In the genomic region with DNA sequence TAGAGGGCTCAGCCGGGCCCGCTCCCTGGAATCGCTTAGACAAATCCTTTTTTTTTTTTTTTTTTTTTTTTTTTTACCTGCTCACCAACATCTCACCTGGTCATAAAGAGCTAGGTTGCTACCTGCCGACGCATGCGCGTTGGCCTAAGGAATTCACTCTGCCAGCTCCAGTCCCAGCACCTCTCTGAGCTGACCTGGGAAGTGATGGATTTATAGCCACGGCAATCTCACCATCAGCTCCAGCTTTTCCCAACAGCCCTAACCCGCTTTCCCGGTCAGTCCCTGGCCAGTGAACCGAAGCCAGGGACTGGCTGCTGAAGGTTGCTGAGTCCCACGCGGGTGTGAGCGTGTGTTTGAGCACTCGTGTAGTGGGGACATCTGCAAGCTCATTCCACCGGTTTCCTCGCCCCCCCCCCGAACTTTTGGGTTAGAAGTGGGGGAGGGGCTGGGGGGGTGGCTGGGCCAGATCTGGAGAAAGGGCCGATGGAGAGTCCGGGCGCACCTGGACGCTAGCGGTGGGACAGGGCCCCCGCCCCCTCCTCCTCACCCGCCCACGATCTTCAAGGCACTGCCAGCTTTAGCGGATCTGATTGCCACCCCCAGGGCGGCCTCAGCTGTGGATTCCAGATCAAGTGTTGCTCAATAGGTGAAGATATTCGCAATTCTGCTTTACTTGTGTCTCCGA, we compare ENCODE assay signal across 9 mouse cellular contexts. TPM values are rescaled to one million over a fixed set of nuclear protein-coding genes. Genes with fewer than 3 reads are reported as not detected.
A peak's percentile ranks its signal among the peaks of the same experiment; 100 is the strongest.
DNase-seq lines count a peak whose midpoint lies in the region; ATAC-seq lines count a peak whose summit lies in the region.
"Had no signal": no experiment of that assay in that cellular context is flagged by ENCODE, and none has a peak within 500 bp of the region (broad histone marks: within the 10 kb centered on the region; RNA-seq: fewer than 3 reads in every experiment).

A gene (minus strand): TSS at position 181 of the 685 bp plus-strand sequence.

- no peak within 1 kb of the TSS for H3K4me2 ChIP-seq in forebrain, embryonic 12.5 days
- no peak within 1 kb of the TSS for H3K4me2 ChIP-seq in hindbrain, embryonic 11.5 days (replicated peaks; ENCODE audit: low read depth, low read length)
- 0 out of 2 replicates have a peak within 1 kb of the TSS, but pooled peaks have one; percentile 3 for H3K4me2 ChIP-seq in neural tube, embryonic 14.5 days (ENCODE audit: low read depth, low read length)
- no peak within 1 kb of the TSS for H3K4me2 ChIP-seq in heart, embryonic 12.5 days
- H3K4me2 ChIP-seq: liver, embryonic 13.5 days had no signal

- H3K27me3 ChIP-seq in forebrain, embryonic 10.5 days (ENCODE audit: poor library complexity, severe bottlenecking): peaks cover 100% of the 10 kb centered on the region
- peaks cover 100% of the 10 kb centered on the region for H3K27me3 ChIP-seq in forebrain, embryonic 12.5 days
- peaks cover 95% of the 10 kb centered on the region for H3K27me3 ChIP-seq in hindbrain, embryonic 11.5 days (ENCODE audit: control insufficient read depth, insufficient read depth, low read length)
- peaks cover 64% of the 10 kb centered on the region for H3K27me3 ChIP-seq in neural tube, embryonic 14.5 days (ENCODE audit: control insufficient read depth, insufficient read depth, low read length)
- peaks cover 97% of the 10 kb centered on the region for H3K27me3 ChIP-seq in heart, embryonic 12.5 days (replicated peaks)

- under 1% methylated on average over 30 of the region's 30 CpGs for WGBS in forebrain, embryonic 10.5 days
- WGBS in forebrain, embryonic 12.5 days: 1% methylated on average over 30 of the region's 30 CpGs
- 1% methylated on average over 30 of the region's 30 CpGs for WGBS in hindbrain, embryonic 11.5 days
- 1% methylated on average over 29 of the region's 30 CpGs for WGBS in neural tube, embryonic 14.5 days
- under 1% methylated on average over 29 of the region's 30 CpGs for WGBS in heart, embryonic 12.5 days

- peak within 1 kb of the TSS; percentile 19 for H3K4me3 ChIP-seq in forebrain, embryonic 10.5 days
- H3K4me3 ChIP-seq in forebrain, embryonic 12.5 days (replicated peaks): no peak within 1 kb of the TSS; the same call in 1 of the 2 replicates
- H3K4me3 ChIP-seq in hindbrain, embryonic 11.5 days (ENCODE audit: low read depth, low read length): peak within 1 kb of the TSS; percentile 10; the same call in 1 of the 2 replicates
- no peak within 1 kb of the TSS; the same call in 1 of the 2 replicates for H3K4me3 ChIP-seq in neural tube, embryonic 14.5 days (ENCODE audit: low read depth, low read length)
- H3K4me3 ChIP-seq in heart, embryonic 12.5 days: no peak within 1 kb of the TSS
- H3K4me3 ChIP-seq: liver, embryonic 13.5 days had no signal

- H3K27ac ChIP-seq in forebrain, embryonic 10.5 days: no peak within 1 kb of the TSS
- no peak within 1 kb of the TSS for H3K27ac ChIP-seq in forebrain, embryonic 12.5 days
- no peak within 1 kb of the TSS for H3K27ac ChIP-seq in hindbrain, embryonic 11.5 days (ENCODE audit: low read depth, low read length)
- no peak within 1 kb of the TSS for H3K27ac ChIP-seq in neural tube, embryonic 14.5 days (ENCODE audit: low read depth, low read length)
- no peak within 1 kb of the TSS for H3K27ac ChIP-seq in heart, embryonic 12.5 days (ENCODE audit: poor library complexity, severe bottlenecking)
- H3K27ac ChIP-seq: liver, embryonic 13.5 days had no signal

- no peaks in the 10 kb centered on the region for H3K36me3 ChIP-seq in forebrain, embryonic 10.5 days (replicated peaks)
- no peaks in the 10 kb centered on the region for H3K36me3 ChIP-seq in forebrain, embryonic 12.5 days (replicated peaks)
- H3K36me3 ChIP-seq in hindbrain, embryonic 11.5 days (ENCODE audit: control insufficient read depth, insufficient read depth, low read length): no peaks in the 10 kb centered on the region
- no peaks in the 10 kb centered on the region for H3K36me3 ChIP-seq in neural tube, embryonic 14.5 days (ENCODE audit: control insufficient read depth, insufficient read depth, low read length)
- H3K36me3 ChIP-seq in heart, embryonic 12.5 days: no peaks in the 10 kb centered on the region
- H3K36me3 ChIP-seq: liver, embryonic 13.5 days had no signal

- H3K9ac ChIP-seq in forebrain, embryonic 12.5 days: no peak within 1 kb of the TSS
- no peak within 1 kb of the TSS for H3K9ac ChIP-seq in hindbrain, embryonic 11.5 days (ENCODE audit: low read depth, low read length)
- H3K9ac ChIP-seq in neural tube, embryonic 14.5 days (replicated peaks; ENCODE audit: low read depth, low read length): no peak within 1 kb of the TSS
- H3K9ac ChIP-seq in heart, embryonic 12.5 days: no peak within 1 kb of the TSS
- H3K9ac ChIP-seq: liver, embryonic 13.5 days had no signal

- ATAC-seq in forebrain, embryonic 12.5 days (ENCODE audit: low FRiP score): no peak
- no peak for ATAC-seq in hindbrain, embryonic 11.5 days (ENCODE audit: low FRiP score)
- ATAC-seq in neural tube, embryonic 14.5 days (ENCODE audit: low read depth): no peak
- ATAC-seq in heart, embryonic 12.5 days (ENCODE audit: insufficient number of reproducible peaks, low FRiP score): no peak

- H3K4me1 ChIP-seq in forebrain, embryonic 10.5 days: peaks cover 46% of the 10 kb centered on the region
- H3K4me1 ChIP-seq in forebrain, embryonic 12.5 days: peaks cover 10% of the 10 kb centered on the region
- no peaks in the 10 kb centered on the region; the same call in 1 of the 2 replicates for H3K4me1 ChIP-seq in hindbrain, embryonic 11.5 days (replicated peaks; ENCODE audit: control insufficient read depth, insufficient read depth, low read length)
- H3K4me1 ChIP-seq in neural tube, embryonic 14.5 days (ENCODE audit: control insufficient read depth, insufficient read depth, low read length): no peaks in the 10 kb centered on the region
- H3K4me1 ChIP-seq in heart, embryonic 12.5 days (replicated peaks): peaks cover 29% of the 10 kb centered on the region

- peak; percentile 33 for DNase-seq in forebrain, embryonic 10.5 days (ENCODE audit: extremely low spot score, low spot score)
- peak; percentile 52 for DNase-seq in hindbrain, embryonic 11.5 days (ENCODE audit: low spot score)
- peak; percentile 45 to 81 for DNase-seq in kidney, postnatal 25 days
- DNase-seq in ovary, postnatal 10 days (ENCODE audit: low spot score): no peak
- DNase-seq in cerebellum, adult 18-20 months: no peak
- DNase-seq: liver, embryonic 13.5 days had no signal

- no peaks in the 10 kb centered on the region for H3K9me3 ChIP-seq in forebrain, embryonic 10.5 days
- H3K9me3 ChIP-seq in forebrain, embryonic 12.5 days: no peaks in the 10 kb centered on the region
- no peaks in the 10 kb centered on the region for H3K9me3 ChIP-seq in hindbrain, embryonic 11.5 days (ENCODE audit: control insufficient read depth, low read length)
- no peaks in the 10 kb centered on the region for H3K9me3 ChIP-seq in neural tube, embryonic 14.5 days (ENCODE audit: control insufficient read depth, low read length)
- H3K9me3 ChIP-seq in heart, embryonic 12.5 days (replicated peaks): no peaks in the 10 kb centered on the region
- H3K9me3 ChIP-seq: liver, embryonic 13.5 days had no signal

RNA-seq across cellular contexts. Expression of the gene that starts here (rescaled TPM):
- polyA plus RNA-seq in forebrain, embryonic 10.5 days (2016; fragmentation: Nextera tagmentation; extraction: Ambion mirVana): 5.1 and 5.3 TPM in 2 replicates
- 1.6 and 2.0 TPM in 2 replicates for polyA plus RNA-seq in forebrain, embryonic 12.5 days (2016; fragmentation: Nextera tagmentation; extraction: Ambion mirVana)
- polyA plus RNA-seq in hindbrain, embryonic 11.5 days (2014; fragmentation: Nextera tagmentation; extraction: Ambion mirVana): 15.5 and 20.6 TPM in 2 replicates
- polyA plus RNA-seq in neural tube, embryonic 14.5 days (2014; fragmentation: Nextera tagmentation; extraction: Ambion mirVana): 7.3 and 9.1 TPM in 2 replicates
- polyA plus RNA-seq in heart, embryonic 12.5 days (2016; fragmentation: Nextera tagmentation; extraction: Ambion mirVana): 0.13 and 0.19 TPM in 2 replicates
- polyA plus RNA-seq: liver, embryonic 13.5 days had no signal

Comparison
In these comparisons a context has a peak if more than half of its experiments do, and no peak if none do; other contexts are left out.
1. H3K4me3 ChIP-seq: peak in forebrain, embryonic 10.5 days (single experiment) and hindbrain, embryonic 11.5 days (single experiment); none in forebrain, embryonic 12.5 days (single experiment), neural tube, embryonic 14.5 days (single experiment) and heart, embryonic 12.5 days (single experiment).
2. DNase-seq: peak in forebrain, embryonic 10.5 days (single experiment), hindbrain, embryonic 11.5 days (single experiment) and kidney, postnatal 25 days (2 of 2); none in ovary, postnatal 10 days (single experiment) and cerebellum, adult 18-20 months (0 of 2).